Mouse (Mus musculus) E14TG2a.4 (cell line): ENCODE measurements around the gene Cnnm2.
A peak's percentile ranks its signal among the peaks of the same experiment; 100 is the strongest.

Experiments used
- H3K27me3 ChIP-seq: 2 replicates; pipeline ENCODE4 v1.6.1; 2014; ENCODE audit warnings: low read length, control low read depth; ENCODE audit not compliant: insufficient read depth
- H3K36me3 ChIP-seq: 2 replicates; pipeline ENCODE4 v1.6.1; 2014; ENCODE audit warnings: low read length, control low read depth; ENCODE audit not compliant: insufficient read depth
- H3K4me1 ChIP-seq: replicated peaks from 2 replicates; pipeline ENCODE4 v1.6.1; 2014; ENCODE audit warnings: low read depth, low read length, control low read depth
- H3K4me3 ChIP-seq: replicated peaks from 2 replicates; pipeline ENCODE4 v1.5.1; 2014; ENCODE audit warnings: mild to moderate bottlenecking, low read length
- H3K9me3 ChIP-seq: 2 replicates; pipeline ENCODE4 v1.6.1; 2014; ENCODE audit warnings: low read length, control low read depth
- CTCF ChIP-seq: conservative IDR thresholded peaks from 2 replicates; pipeline ENCODE4 v1.5.1; 2014; ENCODE audit warnings: low read length
- NANOG ChIP-seq: IDR thresholded peaks from 2 replicates; pipeline ENCODE4 v1.6.1; 2014; ENCODE audit warnings: borderline replicate concordance, low read length, mixed read lengths
- POU5F1 ChIP-seq: IDR thresholded peaks from 2 replicates; pipeline ENCODE4 v1.6.1; 2014; ENCODE audit warnings: low read length, borderline replicate concordance

Cnnm2 gene

GRCm38 (mm10) chr19:46864731-46865331 lies 103.4 kb downstream of the Cnnm2 start:
- no peak overlapping the region for H3K4me3 ChIP-seq

GRCm38 (mm10) chr19:46865381-46865780 lies 104.0 kb downstream of the Cnnm2 start:
- Histone ChIP-seq H3K27me3 (no peaks in the 10 kb centered on the region), H3K4me1 (peaks cover 39% of the 10 kb centered on the region), H3K4me3 (no peak overlapping the region), H3K36me3 (peaks cover 77% of the 10 kb centered on the region), H3K9me3 (no peaks in the 10 kb centered on the region)
- no peak for TF ChIP-seq NANOG

More at GRCm38 (mm10) chr19:46864731-46865331, 103.4 kb downstream of the Cnnm2 start:
- peaks cover 77% of the 10 kb centered on the region for H3K36me3 ChIP-seq
- no peaks in the 10 kb centered on the region for H3K9me3 ChIP-seq
- peaks cover 39% of the 10 kb centered on the region for H3K4me1 ChIP-seq
- no peak for TF ChIP-seq POU5F1
- TF ChIP-seq NANOG, result no peak
- TF ChIP-seq CTCF, result no peak
- H3K27me3 ChIP-seq, result no peaks in the 10 kb centered on the region

GRCm38 (mm10) chr19:46869049-46869448 lies 107.7 kb downstream of the Cnnm2 start:
- Histone ChIP-seq H3K4me1 (peaks cover 29% of the 10 kb centered on the region), H3K36me3 (peaks cover 85% of the 10 kb centered on the region), H3K9me3 (no peaks in the 10 kb centered on the region), H3K27me3 (no peaks in the 10 kb centered on the region), H3K4me3 (no peak overlapping the region)
- no peak for TF ChIP-seq POU5F1

GRCm38 (mm10) chr19:46869526-46869925 lies 108.1 kb downstream of the Cnnm2 start:
- Histone ChIP-seq H3K9me3 (no peaks in the 10 kb centered on the region), H3K4me3 (no peak overlapping the region), H3K36me3 (peaks cover 88% of the 10 kb centered on the region), H3K27me3 (no peaks in the 10 kb centered on the region), H3K4me1 (peaks cover 27% of the 10 kb centered on the region)
- TF ChIP-seq POU5F1 (no peak), CTCF (peak; percentile 58)

GRCm38 (mm10) chr19:46871096-46871495 lies 109.7 kb downstream of the Cnnm2 start:
- Histone ChIP-seq H3K4me3 (no peak overlapping the region), H3K27me3 (no peaks in the 10 kb centered on the region), H3K9me3 (no peaks in the 10 kb centered on the region), H3K4me1 (peaks cover 21% of the 10 kb centered on the region), H3K36me3 (peaks cover 72% of the 10 kb centered on the region)
- TF ChIP-seq CTCF (no peak), POU5F1 (no peak), NANOG (no peak)

GRCm38 (mm10) chr19:46871651-46872050 lies 110.3 kb downstream of the Cnnm2 start:
- Histone ChIP-seq H3K9me3 (no peaks in the 10 kb centered on the region), H3K4me1 (peaks cover 18% of the 10 kb centered on the region), H3K27me3 (no peaks in the 10 kb centered on the region), H3K4me3 (no peak overlapping the region), H3K36me3 (peaks cover 67% of the 10 kb centered on the region)
- no peak for TF ChIP-seq NANOG
- no peak for TF ChIP-seq CTCF
- no peak for TF ChIP-seq POU5F1

GRCm38 (mm10) chr19:46873924-46874323 lies 112.5 kb downstream of the Cnnm2 start:
- Histone ChIP-seq H3K4me3 (no peak overlapping the region), H3K9me3 (no peaks in the 10 kb centered on the region), H3K27me3 (no peaks in the 10 kb centered on the region), H3K4me1 (peaks cover 9% of the 10 kb centered on the region), H3K36me3 (peaks cover 69% of the 10 kb centered on the region)
- no peak for TF ChIP-seq POU5F1
- TF ChIP-seq CTCF, result no peak
- TF ChIP-seq NANOG, result no peak

GRCm38 (mm10) chr19:46875790-46876189 lies 114.4 kb downstream of the Cnnm2 start:
- peaks cover 10% of the 10 kb centered on the region for H3K4me1 ChIP-seq
- TF ChIP-seq CTCF, result peak; percentile 68
- TF ChIP-seq POU5F1, result no peak
- TF ChIP-seq NANOG, result no peak
- H3K4me3 ChIP-seq, result no peak overlapping the region

GRCm38 (mm10) chr19:46877886-46878285 lies 116.5 kb downstream of the Cnnm2 start:
- no peaks in the 10 kb centered on the region for H3K27me3 ChIP-seq
- H3K36me3 ChIP-seq, result peaks cover 77% of the 10 kb centered on the region
- H3K4me1 ChIP-seq, result peaks cover 10% of the 10 kb centered on the region
- H3K9me3 ChIP-seq, result no peaks in the 10 kb centered on the region
- no peak overlapping the region for H3K4me3 ChIP-seq
- TF ChIP-seq NANOG (no peak), POU5F1 (no peak), CTCF (no peak)

More at GRCm38 (mm10) chr19:46875790-46876189, 114.4 kb downstream of the Cnnm2 start:
- Histone ChIP-seq H3K9me3 (no peaks in the 10 kb centered on the region), H3K27me3 (no peaks in the 10 kb centered on the region), H3K36me3 (peaks cover 75% of the 10 kb centered on the region)
